Mouse (Mus musculus) gastrocnemius, adult 2 months (tissue): ENCODE measurements around the gene Swi5. TPM values are rescaled to one million over a fixed set of nuclear protein-coding genes. Genes with fewer than 3 reads are reported as not detected.
A peak's percentile ranks its signal among the peaks of the same experiment; 100 is the strongest.

ENCODE experiments used
- DNase-seq: peaks from one replicate; pipeline ENCODE4 v3.0.0; 2022
- H3K27ac ChIP-seq: fragments of 200-600 bp; 2 replicates; pipeline ENCODE4 v1.8.1; 2022; ENCODE audit warnings: mild to moderate bottlenecking
- H3K4me3 ChIP-seq: fragments of 200-600 bp; 2 replicates; pipeline ENCODE4 v1.8.1; 2022; ENCODE audit warnings: mild to moderate bottlenecking, moderate library complexity
- CTCF ChIP-seq: fragments of 200-600 bp; IDR thresholded peaks from 2 replicates; pipeline ENCODE4 v1.8.1; 2022; ENCODE audit warnings: antibody characterized with exemption, mild to moderate bottlenecking, moderate library complexity
- intact Hi-C: fragments of 180-260 bp; cut with DNase I; formaldehyde crosslinking; loops from one replicate; pipeline ENCODE4 v1.15.1; 2025
- total RNA-seq, 2 experiments: library from RNA; stranded (reverse); gene quantifications; 2 replicates each; pipeline ENCODE4 v1.2.3; 2021

Swi5 gene
- total RNA-seq, 2 experiments from 2014 or later: 118 to 175 TPM

DNA sequence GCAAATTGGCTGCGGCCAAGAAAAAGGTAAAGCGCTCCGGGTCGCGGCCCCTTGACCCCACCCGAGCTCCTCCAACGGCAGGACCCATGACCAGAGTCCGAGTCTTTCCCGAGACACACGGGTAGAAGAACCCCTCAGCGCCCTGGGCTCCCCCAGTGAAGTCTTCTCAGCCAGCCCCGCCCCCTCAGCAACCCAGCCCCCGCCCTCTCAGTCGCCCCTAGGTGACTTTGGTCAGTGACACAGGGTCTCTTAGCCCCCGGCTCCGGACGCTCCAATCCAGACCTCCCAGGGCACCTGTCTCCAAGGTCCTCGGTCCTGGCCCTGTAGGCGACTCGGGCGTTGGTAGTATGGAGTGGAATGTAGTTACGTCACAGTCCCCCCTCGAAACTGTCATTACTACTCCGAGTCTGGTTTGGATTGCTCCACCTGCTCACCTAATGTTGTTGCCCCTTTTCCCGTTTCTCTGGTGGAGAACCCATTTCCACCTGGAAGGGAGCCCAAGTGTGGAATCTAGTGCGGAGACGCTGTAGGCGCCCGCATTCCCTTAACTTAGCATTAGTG is 576 bp upstream of the Swi5 start:
- DNase-seq: no peak
- H3K4me3 ChIP-seq: peak overlapping the region; percentile 71
- peak overlapping the region; percentile 98 for H3K27ac ChIP-seq
- intact Hi-C loops: loop anchor here (5.0 kb wide), 2 partner anchors 136 to 151 kb away; partner anchors contain the start of gene Prrc2b
- TF ChIP-seq CTCF: no peak

DNA sequence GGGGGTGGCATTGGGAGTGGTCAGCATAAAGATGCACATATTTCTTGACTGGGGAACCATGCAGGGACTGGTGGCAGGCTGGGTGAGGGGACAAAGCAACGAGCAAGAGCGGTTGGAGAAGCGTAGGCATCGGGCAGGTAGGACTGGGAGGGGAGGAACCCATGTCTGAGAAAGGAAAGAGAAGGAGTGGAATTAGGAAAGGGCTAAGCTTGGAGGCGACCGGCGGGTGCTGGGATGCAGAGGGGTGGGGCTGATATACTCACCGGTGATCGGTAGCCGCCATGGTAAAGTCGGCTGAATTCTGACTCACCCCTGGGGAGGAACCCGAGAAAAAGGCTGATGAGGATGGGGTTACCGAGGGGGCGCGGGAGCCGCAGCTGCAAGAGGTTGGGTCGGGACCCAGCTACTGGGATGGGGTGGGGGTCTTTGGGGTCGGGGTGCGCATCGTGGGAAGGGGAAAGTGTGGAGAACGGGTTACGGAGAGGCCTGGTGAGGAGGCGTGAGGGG is 488 bp downstream of the Swi5 start, which contains the start of gene Golga2:
Gene Golga2, plus strand, starts transcription at position 51 of the 507 bp plus-strand sequence.
- DNase-seq: peak; percentile 20
- intact Hi-C loops: loop anchor here (5.0 kb wide), 2 partner anchors 135 to 150 kb away; partner anchors contain the start of gene Prrc2b

DNA sequence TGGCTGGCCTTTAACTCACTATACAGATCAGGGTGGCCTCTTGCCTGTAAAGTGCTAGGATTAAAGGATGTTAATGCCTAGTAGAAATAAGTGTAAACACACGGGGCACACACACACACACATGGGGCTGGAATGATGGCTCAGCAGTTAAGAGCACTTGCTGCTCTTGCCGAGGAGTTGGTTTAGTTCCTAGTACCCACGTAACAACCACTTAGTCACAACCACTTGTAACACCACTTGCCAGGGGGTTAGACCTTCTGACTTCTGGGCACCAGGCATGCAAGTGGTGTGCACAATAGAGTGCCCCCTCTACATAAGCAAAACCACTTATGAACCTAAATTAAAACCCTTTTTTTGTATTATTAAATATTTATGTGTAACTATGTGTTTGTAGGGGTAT is 3.9 kb downstream of the Swi5 start:
- no peak for TF ChIP-seq CTCF
- H3K27ac ChIP-seq: no peak overlapping the region
- DNase-seq: no peak
- H3K4me3 ChIP-seq: no peak overlapping the region
- intact Hi-C loops: no loop called here

More for the DNA sequence above, 488 bp downstream of the Swi5 start, which contains the start of gene Golga2:
- H3K27ac ChIP-seq: peak within 1 kb of the TSS; percentile 98
- peak within 1 kb of the TSS; percentile 71 for H3K4me3 ChIP-seq
- TF ChIP-seq CTCF: no peak

DNA sequence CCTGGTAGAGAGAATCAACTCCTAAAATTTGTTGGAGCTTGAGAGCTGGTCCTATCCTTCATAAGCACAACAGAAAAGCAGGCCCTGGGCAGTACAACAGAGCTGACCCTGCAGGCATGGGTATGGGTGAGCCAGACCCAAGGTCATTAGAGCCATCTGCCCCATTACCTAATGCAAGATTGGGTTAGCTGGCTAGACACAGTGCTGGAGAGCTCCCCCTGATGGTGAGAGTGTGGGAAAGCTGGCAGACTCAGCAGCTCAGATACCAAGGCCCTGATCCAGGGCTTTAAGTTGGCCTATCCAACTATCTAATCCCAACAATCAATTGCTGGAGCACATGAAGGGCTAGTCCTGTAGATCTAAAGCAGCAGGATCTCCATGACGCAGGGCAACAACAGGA is 5.1 kb downstream of the Swi5 start:
- H3K27ac ChIP-seq: peak overlapping the region; percentile 82
- DNase-seq: peak; percentile 72
- peak; percentile 76 for TF ChIP-seq CTCF
- intact Hi-C loops: no loop called here
- H3K4me3 ChIP-seq: no peak overlapping the region

DNA sequence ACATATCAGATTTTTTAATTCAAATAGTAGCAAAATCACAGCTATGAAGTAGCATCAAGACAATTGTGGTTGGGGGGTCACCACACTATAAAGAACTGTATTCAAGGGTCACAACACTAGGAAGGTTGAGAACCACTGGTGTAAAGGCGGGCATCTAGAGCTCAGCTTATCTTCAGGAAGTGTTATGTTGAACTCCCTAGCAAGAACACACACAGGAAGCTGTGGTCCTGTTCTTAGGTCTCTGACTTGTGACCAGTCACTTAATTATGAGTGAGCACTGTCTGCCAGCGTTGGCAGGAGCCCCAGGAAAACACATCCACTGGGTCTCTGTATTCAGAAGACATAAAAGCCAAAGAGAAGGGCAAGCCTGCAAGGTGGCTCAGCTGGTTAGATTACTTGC is 5.6 kb downstream of the Swi5 start:
- DNase-seq: no peak
- peak overlapping the region; percentile 82 for H3K27ac ChIP-seq
- TF ChIP-seq CTCF: no peak
- no peak overlapping the region for H3K4me3 ChIP-seq
- intact Hi-C loops: no loop called here

DNA sequence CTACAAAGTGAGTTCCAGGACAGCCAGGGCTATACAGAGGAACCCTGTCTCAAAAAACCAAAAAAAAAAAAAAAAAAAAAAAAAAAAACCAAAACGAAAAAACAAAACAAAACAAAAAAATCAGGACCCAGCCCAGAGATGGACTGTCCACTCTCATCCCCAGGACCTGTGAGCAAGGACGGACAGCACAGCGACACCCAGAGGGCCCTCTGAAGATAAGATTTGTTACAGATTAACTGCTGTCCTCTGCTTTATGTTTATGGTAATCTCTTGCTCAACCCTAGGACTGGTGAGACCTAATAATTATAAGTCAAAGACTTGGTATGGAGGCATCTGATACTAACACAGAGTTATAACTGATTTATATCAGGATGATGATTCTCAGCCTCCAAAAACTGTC is 12.1 kb downstream of the Swi5 start:
- no peak for TF ChIP-seq CTCF
- no peak for DNase-seq
- intact Hi-C loops: no loop called here
- Histone ChIP-seq H3K4me3 (no peak overlapping the region), H3K27ac (no peak overlapping the region)

DNA sequence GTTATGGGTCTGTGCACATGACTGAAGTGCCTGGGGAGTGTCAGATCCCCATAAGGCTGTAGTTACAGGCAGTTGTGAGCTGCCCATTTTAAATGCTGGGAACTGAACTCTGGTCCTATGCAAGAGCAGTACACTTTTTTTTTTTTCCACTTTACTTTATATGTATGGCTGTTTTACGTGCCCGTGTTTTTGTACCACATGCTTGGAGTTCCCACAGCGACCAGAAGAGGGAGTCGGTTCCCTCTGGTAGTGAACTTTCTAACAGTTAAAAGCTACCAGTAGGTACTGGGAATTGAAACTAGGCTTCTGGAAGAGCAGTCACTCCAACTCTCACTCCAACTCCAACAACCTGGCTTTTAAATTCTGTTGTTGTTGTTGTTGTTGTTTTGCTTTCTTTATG is 27.2 kb downstream of the Swi5 start:
- peak; percentile 42 for DNase-seq
- Histone ChIP-seq H3K27ac (peak overlapping the region; percentile 92; the same call in 1 of the 2 replicates), H3K4me3 (no peak overlapping the region)
- TF ChIP-seq CTCF: peak; percentile 64
- intact Hi-C loops: no loop called here

DNA sequence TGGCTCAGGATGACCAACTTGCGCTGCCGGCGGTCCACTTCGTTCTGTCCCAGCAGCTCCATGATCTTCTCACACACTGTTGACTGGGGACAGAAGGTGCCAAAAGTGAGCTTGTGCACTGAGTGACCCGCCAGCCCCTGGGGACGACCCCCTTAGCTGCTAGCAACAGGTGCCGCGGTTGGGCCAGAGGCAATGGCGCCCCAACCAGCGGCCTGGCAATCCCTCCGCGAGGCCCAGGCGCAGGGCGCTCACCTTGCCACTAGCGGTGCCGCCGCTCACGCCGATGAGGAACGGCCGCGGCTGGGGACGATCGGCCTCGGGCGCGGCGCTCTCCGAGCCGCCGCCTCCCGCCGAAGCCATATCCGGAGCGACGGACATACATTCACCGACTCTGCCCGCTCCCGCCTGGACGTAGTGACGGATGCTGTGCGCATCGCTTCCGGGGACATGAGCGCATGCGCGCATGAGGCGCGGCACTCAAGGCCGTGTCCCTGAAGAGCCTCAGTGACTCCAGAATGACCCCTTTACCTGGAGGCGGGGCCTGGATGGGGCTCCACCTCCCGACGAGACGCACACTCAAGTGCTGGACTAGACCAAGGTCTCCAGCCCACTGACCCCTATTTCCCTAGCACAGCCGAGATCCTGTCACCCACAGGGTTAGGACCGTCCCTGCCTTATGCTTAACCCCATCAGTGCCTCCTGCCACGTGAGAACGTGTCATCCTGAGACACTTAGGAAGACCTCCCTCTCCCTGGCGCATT is 28.0 kb downstream of the Swi5 start, which contains the start of gene Uck1:
Gene Uck1, minus strand, starts transcription at position 503 of the 761 bp plus-strand sequence.
- intact Hi-C loops: no loop called here
- DNase-seq: peak; percentile 92
- TF ChIP-seq CTCF: 0 out of 2 replicates have a peak, but pooled peaks have one; percentile 3
- peak within 1 kb of the TSS; percentile 92 for H3K27ac ChIP-seq
- H3K4me3 ChIP-seq: peak within 1 kb of the TSS; percentile 84

DNA sequence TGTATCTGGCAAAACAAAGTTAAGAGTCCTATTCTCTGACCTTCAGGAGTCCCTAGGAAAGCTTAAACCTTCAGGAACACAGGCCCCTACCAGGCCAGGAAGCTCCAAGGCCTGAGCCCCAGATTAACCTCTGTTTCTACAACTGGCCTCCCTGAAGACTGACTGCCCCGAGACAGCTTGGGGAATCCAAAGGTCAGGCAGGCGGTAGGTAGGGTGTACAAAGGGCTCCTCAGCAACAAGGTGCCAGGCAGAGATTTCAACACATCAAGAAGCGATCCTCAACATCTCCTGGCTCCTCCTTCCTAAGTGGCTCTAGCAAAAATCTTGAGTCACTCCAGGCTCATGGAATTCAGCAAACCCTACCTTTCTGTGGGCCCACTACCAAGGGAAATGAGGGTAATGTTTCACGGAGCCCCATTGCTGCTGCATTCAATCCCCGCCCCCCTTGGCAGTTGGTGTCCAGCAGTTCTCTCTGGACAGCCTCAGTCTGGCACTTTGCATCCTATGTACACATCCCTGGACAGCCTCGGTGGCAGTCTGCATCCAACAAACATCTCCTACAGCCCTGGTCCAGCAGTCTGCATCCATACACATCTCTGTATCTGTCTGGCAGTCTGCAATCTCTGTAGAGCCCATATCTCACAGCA is 28.9 kb downstream of the Swi5 start:
- TF ChIP-seq CTCF: no peak
- H3K27ac ChIP-seq: peak overlapping the region; percentile 92
- intact Hi-C loops: no loop called here
- peak overlapping the region; percentile 84 for H3K4me3 ChIP-seq
- peak; percentile 20 for DNase-seq

DNA sequence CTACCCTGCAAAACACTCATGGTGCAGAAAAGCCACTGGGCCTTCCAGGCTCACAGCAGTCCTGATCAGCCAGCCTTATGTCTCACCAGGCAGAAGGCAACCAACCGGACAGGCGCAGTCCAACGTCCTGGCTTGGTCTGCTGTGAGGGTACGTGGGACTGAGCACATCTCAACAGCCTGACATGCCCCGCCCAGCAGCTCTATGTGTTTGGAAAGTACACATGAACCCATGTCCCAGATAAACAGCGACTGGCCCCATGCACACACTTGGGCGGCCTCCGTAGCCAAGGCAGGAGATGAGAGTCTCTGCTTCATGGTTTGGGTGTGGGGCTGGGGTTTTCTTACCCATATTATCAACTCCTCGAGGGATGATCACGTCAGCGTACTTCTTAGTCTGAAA is 31.6 kb downstream of the Swi5 start:
- Histone ChIP-seq H3K27ac (no peak overlapping the region), H3K4me3 (no peak overlapping the region)
- intact Hi-C loops: no loop called here
- no peak for TF ChIP-seq CTCF
- peak; percentile 18 for DNase-seq

DNA sequence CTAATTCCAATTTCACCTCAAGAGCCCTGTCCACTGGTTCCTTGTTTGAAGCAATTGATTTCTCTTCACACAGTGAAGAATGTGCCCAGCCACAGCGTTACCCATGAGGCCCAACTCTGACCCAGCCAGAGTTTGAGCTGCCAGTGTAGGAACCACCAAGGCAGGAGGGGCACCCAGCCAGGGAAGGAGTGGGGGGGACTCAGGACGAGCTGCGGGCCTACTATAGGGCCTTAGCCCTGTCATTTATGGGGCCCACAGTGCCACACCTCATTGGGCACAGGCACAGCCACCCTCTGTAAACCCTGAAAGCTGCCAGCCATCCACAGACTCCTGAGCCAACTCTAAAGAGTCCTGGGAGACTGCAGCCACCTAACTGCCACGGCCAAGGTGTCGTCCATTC is 33.3 kb downstream of the Swi5 start:
- intact Hi-C loops: no loop called here
- Histone ChIP-seq H3K27ac (no peak overlapping the region), H3K4me3 (no peak overlapping the region)
- DNase-seq: no peak
- no peak for TF ChIP-seq CTCF

DNA sequence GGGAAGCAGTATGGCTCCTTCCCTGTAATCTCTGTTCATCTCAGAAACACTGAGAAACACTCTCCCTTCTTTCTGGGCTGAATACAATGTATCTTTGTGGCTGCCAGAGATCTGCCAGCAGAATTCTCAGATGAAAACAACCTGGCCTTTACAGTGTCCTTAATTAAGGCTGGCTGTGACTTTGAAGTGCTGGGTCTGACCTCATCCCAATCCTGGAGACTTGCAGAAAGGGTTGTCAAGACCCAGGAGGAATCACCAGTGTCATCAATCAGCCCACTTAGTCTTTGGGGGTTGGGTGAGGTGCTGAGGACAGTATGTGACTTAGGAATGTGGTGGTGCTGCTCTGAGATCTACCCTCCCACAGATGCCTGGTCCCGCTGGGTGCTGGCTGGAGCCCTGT is 34.5 kb downstream of the Swi5 start:
- Histone ChIP-seq H3K4me3 (no peak overlapping the region), H3K27ac (no peak overlapping the region)
- no peak for TF ChIP-seq CTCF
- no peak for DNase-seq
- intact Hi-C loops: no loop called here

DNA sequence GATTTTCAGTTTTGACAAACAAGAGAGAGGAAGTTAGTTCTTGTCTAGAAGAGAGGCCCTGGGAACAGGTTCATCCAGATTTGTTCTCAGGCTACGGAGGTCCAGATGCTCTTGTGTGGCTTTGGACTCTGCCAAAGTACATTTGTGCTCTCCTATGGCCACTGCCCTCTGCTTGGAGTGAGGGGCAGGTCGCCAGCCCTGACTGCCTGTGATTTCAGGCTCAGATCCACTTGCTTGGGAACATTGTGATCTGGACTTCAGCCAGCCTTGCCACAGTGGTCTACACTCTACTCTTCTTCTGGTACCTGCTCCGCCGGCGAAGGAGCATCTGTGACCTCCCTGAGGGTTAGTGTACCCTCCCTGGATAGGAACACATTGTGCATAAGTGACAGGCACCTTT is 35.2 kb downstream of the Swi5 start:
- no peak for DNase-seq
- TF ChIP-seq CTCF: no peak
- peak overlapping the region; percentile 59; the same call in 1 of the 2 replicates for H3K27ac ChIP-seq
- H3K4me3 ChIP-seq: no peak overlapping the region
- intact Hi-C loops: no loop called here
